Mouse (Mus musculus) forebrain, embryonic 16.5 days (tissue): Measurements from ENCODE around the gene Baat. TPM values are rescaled to one million over a fixed set of nuclear protein-coding genes. Genes with fewer than 3 reads are reported as not detected.
"Not testable (repeated sequence)": the region's sequence is repeated elsewhere in the genome, so short reads cannot be mapped to it uniquely, and the experiment has no call there.

Experiments
- ATAC-seq: fragments of 200-750 bp; cut with Nextera tagmentation; 2 replicates; pipeline ENCODE4 v1.8.0; 2017; ENCODE audit warnings: mild to moderate bottlenecking, moderate library complexity
- H3K27ac ChIP-seq: fragments of 300-500 bp; sonication (generic); 2 replicates; pipeline ENCODE4 v1.5.1; 2014; ENCODE audit warnings: low read length, control low read depth
- H3K27me3 ChIP-seq: fragments of 300-500 bp; sonication (generic); replicated peaks from 2 replicates; pipeline ENCODE4 v1.6.1; 2014; ENCODE audit warnings: low read length; ENCODE audit not compliant: control insufficient read depth, insufficient read depth
- H3K36me3 ChIP-seq: fragments of 300-500 bp; sonication (generic); 2 replicates; pipeline ENCODE4 v1.6.1; 2014; ENCODE audit not compliant: control insufficient read depth, insufficient read depth
- H3K4me1 ChIP-seq: fragments of 300-500 bp; sonication (generic); replicated peaks from 2 replicates; pipeline ENCODE4 v1.6.1; 2014; ENCODE audit warnings: low read length; ENCODE audit not compliant: control insufficient read depth, insufficient read depth
- H3K4me2 ChIP-seq: fragments of 300-500 bp; sonication (generic); 2 replicates; pipeline ENCODE4 v1.6.1; 2014; ENCODE audit warnings: mild to moderate bottlenecking, low read length, control low read depth
- H3K4me3 ChIP-seq: fragments of 300-500 bp; sonication (generic); replicated peaks from 2 replicates; pipeline ENCODE4 v1.5.1; 2014; ENCODE audit warnings: mild to moderate bottlenecking, low read length, control low read depth
- H3K9ac ChIP-seq: fragments of 300-500 bp; sonication (generic); replicated peaks from 2 replicates; pipeline ENCODE4 v1.6.1; 2014; ENCODE audit warnings: low read depth, low read length, control low read depth
- H3K9me3 ChIP-seq: fragments of 300-500 bp; sonication (generic); 2 replicates; pipeline ENCODE4 v1.6.1; 2016; ENCODE audit warnings: low read length; ENCODE audit not compliant: control insufficient read depth
- WGBS: fragments of 180-500 bp; shearing (Covaris S2); extraction: QIAGEN DNeasy Blood & Tissue Kit; methylation state at CpG from one replicate; pipeline ENCODE4 v1.1.7; 2014; 5-methylcytosine and 5-hydroxymethylcytosine counted together
- polyA plus RNA-seq: library from polyadenylated mRNA; unstranded; fragments of >200 nt; fragmentation: Nextera tagmentation; extraction: Ambion mirVana; gene quantifications from 2 replicates; pipeline ENCODE4 v1.2.1, GENCODE M21; 2015

Gene Baat
- polyA plus RNA-seq, 1 experiment from 2014 or later, result 0.16 TPM

DNA sequence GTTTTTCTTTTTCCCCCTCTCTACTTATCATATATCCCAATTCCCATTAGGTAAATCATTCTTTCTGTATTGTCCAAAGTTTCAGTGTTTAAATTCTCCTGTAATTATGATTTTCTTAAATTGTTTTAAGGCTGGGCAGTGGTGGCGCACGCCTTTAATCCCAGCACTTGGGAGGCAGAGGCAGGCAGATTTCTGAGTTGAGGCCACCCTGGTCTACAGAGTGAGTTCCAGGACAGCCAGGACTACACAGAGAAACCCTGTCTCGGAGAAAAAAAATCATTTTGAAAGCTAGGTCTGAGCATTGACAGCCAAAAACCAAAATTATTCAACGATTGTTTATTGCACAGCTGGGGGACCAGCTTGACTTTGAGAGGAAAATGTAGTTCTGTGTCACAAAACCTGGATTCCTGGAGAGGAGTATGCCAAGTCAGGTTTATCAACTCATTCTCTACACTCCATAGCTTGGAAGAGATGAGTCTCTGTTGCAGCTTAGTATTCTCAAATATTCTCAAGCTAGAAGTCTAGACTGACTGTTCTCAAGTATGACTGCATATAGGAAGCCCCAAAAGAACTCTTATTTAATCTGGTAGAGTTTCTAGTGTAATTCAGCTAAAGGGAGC lies 29.4 kb upstream of the Baat start:
- ATAC-seq, result no peak
- Histone ChIP-seq H3K36me3 (peaks cover 10% of the 10 kb centered on the region), H3K4me2 (no peak overlapping the region), H3K27me3 (no peaks in the 10 kb centered on the region), H3K4me3 (no peak overlapping the region), H3K27ac (no peak overlapping the region), H3K9ac (no peak overlapping the region), H3K9me3 (peaks cover under 1% of the 10 kb centered on the region; the same call in 1 of the 2 replicates), H3K4me1 (no peaks in the 10 kb centered on the region)
- WGBS, result 93% methylated on average over 4 of the region's 4 CpGs

DNA sequence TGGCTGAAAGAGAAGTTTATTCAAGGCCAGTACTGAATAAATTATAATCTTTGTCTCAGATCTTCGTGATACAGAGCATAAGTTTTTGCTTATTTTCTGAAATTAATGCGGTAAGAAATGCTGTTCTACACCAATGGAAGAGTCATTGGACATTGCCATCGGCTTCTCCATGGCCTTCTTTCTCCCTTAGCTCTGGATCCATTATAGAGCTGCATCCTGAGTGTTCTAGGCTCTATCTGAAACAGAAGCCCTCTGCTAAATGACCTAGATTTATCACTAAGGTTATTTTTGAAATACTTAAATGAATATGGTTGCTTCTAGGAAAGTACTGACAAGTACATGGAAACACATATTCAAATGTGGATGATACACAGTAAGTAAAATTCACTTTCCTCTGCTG lies 28.7 kb upstream of the Baat start:
- Histone ChIP-seq H3K4me1 (no peaks in the 10 kb centered on the region), H3K9ac (no peak overlapping the region), H3K27me3 (no peaks in the 10 kb centered on the region), H3K9me3 (peaks cover 8% of the 10 kb centered on the region), H3K4me2 (no peak overlapping the region), H3K36me3 (peaks cover 17% of the 10 kb centered on the region), H3K4me3 (no peak overlapping the region), H3K27ac (no peak overlapping the region)
- WGBS, result 90% methylated on average over 3 of the region's 3 CpGs
- no peak for ATAC-seq

DNA sequence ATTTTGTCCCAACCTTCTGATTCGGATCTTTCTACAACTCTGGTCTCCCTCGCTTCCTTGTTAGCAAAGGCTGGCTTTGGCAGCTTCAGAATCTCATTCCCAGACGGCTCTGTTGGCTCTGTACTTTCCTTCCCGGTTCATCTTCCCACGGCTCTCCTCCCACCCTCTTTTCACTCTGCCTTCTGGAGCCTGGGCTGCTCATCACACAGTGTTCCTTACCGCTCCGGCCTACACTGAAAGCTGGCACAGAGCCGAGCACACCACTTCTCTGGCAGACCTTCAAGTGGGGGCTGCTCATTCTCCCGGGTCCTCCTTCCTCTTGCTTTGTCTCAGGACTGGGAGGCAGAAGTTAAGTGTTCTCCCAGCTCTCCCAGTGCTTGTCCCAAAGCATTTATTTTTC lies 16.2 kb upstream of the Baat start:
- no peak for ATAC-seq
- Histone ChIP-seq H3K27ac (no peak overlapping the region), H3K4me3 (0 out of 2 replicates have a peak overlapping the region, but pooled peaks have one; percentile 0), H3K4me1 (peaks cover 16% of the 10 kb centered on the region), H3K27me3 (no peaks in the 10 kb centered on the region), H3K36me3 (peaks cover 5% of the 10 kb centered on the region), H3K9me3 (no peaks in the 10 kb centered on the region), H3K4me2 (peak overlapping the region; percentile 78), H3K9ac (no peak overlapping the region)
- 50% methylated on average over 9 of the region's 9 CpGs for WGBS

DNA sequence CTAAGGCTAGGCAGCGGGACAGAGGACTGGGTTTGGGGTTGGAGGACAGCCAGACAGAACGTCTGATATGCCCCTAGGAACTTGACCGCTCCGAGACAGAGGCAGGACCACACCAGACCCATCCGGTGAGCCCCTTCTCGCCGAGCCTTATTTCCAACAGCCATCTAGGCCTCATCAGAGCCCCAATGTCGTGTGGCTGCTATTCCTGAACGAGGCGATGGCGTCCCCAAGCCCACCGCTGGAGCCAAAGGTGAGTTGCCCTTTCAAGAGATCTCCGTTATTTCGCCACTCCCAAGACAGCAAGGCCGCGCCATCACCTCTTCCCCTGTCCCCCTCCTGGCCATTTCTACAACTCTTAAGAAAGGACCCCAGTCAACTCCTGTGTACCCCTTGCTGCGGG lies 15.0 kb upstream of the Baat start:
- Histone ChIP-seq H3K4me1 (peaks cover 16% of the 10 kb centered on the region), H3K36me3 (peaks cover 5% of the 10 kb centered on the region), H3K4me2 (peak overlapping the region; percentile 78), H3K9me3 (no peaks in the 10 kb centered on the region), H3K27me3 (no peaks in the 10 kb centered on the region), H3K9ac (peak overlapping the region; percentile 77), H3K4me3 (peak overlapping the region; percentile 76), H3K27ac (0 out of 2 replicates have a peak overlapping the region, but pooled peaks have one; percentile 0)
- WGBS, result 0% methylated on average over 17 of the region's 17 CpGs
- no peak for ATAC-seq

DNA sequence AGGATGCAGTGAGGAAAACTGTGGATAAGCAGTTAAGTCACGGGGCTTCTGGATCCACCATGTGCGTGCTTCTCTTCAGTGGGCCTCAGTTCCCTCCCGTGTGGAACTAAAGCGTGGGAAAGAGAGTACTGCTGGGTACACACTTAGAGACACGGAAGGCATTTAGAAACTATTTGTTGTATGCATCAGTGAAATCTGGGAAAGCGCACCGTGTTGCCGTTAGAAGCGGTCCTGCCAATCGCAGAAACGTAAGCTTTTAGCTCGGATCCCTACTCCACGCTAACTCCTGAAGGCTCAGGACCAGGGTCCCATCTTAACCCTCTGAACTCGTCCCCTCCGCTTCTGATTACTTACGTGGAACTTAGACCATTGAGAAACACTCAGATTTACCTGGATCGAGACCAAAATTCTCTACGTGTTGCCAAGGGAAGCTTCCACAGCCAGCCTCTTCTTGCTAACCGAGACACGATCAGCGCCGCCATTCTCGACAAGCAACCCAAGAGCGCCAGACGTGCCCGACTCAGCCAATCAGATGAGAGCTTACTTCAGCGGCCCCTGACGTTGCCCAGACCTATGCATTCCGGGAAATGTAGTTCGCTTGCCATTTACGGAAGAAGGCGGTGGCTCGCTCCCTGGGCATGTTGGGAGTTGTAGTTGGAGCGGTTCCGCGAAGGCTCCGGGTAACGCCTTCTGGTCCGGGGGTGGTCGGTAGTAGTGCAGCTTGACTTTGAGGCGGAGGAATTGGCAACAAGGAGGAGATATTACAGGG lies 14.4 kb upstream of the Baat start, which contains the start of the genes Mrpl50 and Zfp189:
Gene Mrpl50, minus strand, starts transcription at position 522 of the 769 bp plus-strand sequence.
Gene Zfp189, plus strand, starts transcription at position 605 of the 769 bp plus-strand sequence.
- H3K27ac ChIP-seq, result peak within 1 kb of the TSS; percentile 82
- WGBS, result under 1% methylated on average over 41 of the region's 41 CpGs
- ATAC-seq, result peak; percentile 99
- peak within 1 kb of the TSS; percentile 78 for H3K4me2 ChIP-seq
- peaks cover 5% of the 10 kb centered on the region; the same call in 1 of the 2 replicates for H3K36me3 ChIP-seq
- peak within 1 kb of the TSS; percentile 77 for H3K9ac ChIP-seq
- H3K9me3 ChIP-seq, result no peaks in the 10 kb centered on the region
- H3K4me3 ChIP-seq, result peak within 1 kb of the TSS; percentile 76
- H3K4me1 ChIP-seq, result peaks cover 16% of the 10 kb centered on the region
- H3K27me3 ChIP-seq, result no peaks in the 10 kb centered on the region

DNA sequence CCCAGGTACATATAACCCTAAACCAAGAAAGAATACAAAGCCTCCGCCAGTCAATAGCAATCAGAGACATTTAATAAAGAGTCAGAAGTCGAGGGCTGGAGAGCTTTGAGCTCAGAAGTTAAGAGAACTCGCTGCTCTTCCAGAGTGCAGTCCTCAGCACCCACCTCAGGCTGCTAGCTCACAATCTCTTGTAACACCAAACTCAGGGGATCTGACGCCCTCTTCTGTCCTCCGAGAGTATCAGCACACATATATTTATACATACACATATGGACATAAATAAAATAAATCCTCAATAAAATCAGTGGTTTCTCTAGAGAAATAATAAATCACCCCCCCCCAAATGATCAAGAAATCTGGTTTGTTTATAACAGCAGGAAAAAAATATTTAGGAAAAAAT lies 13.1 kb upstream of the Baat start:
- H3K4me1 ChIP-seq, result peaks cover 16% of the 10 kb centered on the region
- H3K27me3 ChIP-seq, result no peaks in the 10 kb centered on the region
- no peak overlapping the region for H3K27ac ChIP-seq
- WGBS, result 79% methylated on average over 5 of the region's 5 CpGs
- no peak overlapping the region for H3K9ac ChIP-seq
- no peak overlapping the region for H3K4me3 ChIP-seq
- ATAC-seq, result no peak
- H3K9me3 ChIP-seq, result no peaks in the 10 kb centered on the region
- peaks cover under 1% of the 10 kb centered on the region; the same call in 1 of the 2 replicates for H3K36me3 ChIP-seq
- H3K4me2 ChIP-seq, result no peak overlapping the region

DNA sequence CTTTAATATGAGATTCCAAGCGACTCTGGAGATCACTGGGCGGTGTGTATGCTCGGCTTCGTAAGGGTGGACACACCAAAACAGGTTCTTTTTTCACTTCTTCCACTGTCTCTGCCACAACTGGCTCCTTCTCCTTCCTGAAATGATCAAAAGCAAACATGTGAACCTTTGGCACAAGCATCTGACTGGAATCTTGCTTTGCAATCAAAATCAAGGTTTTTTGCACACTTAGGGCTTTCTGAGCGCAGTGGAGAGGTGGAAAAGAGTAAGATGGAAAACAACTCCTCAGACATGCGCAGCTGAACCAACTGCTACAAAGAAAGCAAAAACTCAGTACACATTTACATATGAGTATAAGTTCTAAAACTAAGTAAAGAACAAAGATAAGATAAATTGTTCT lies 8.1 kb upstream of the Baat start:
- H3K4me3 ChIP-seq, result no peak overlapping the region
- H3K9me3 ChIP-seq, result no peaks in the 10 kb centered on the region
- no peak overlapping the region for H3K4me2 ChIP-seq
- H3K9ac ChIP-seq, result no peak overlapping the region
- H3K36me3 ChIP-seq, result peaks cover 21% of the 10 kb centered on the region
- WGBS, result 96% methylated on average over 6 of the region's 6 CpGs
- H3K27me3 ChIP-seq, result no peaks in the 10 kb centered on the region
- H3K27ac ChIP-seq, result no peak overlapping the region
- peaks cover 5% of the 10 kb centered on the region for H3K4me1 ChIP-seq
- no peak for ATAC-seq

DNA sequence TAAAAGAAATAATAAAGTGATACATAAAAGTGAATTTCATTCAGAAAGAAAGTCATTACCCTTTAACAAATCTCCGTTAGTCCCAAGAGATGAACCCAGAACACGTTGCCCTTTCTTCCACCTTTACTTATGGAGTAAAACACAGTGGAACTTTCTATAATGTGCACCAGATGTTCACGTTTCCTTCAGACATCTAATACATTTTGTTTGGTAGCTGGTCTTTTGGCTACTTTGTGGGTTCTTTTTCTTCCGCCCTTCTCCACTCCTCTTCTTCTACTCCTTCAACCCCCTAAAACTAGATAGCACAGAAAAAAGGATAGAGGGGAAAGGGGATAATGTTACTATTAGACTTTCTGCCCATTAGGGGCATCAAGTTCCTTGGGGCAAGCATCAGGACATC lies 6.3 kb upstream of the Baat start:
- 89% methylated on average over 4 of the region's 4 CpGs for WGBS
- no peak for ATAC-seq
- Histone ChIP-seq H3K4me1 (no peaks in the 10 kb centered on the region), H3K36me3 (peaks cover 21% of the 10 kb centered on the region), H3K9me3 (no peaks in the 10 kb centered on the region), H3K9ac (no peak overlapping the region), H3K4me2 (no peak overlapping the region), H3K27ac (no peak overlapping the region), H3K4me3 (no peak overlapping the region), H3K27me3 (no peaks in the 10 kb centered on the region)

DNA sequence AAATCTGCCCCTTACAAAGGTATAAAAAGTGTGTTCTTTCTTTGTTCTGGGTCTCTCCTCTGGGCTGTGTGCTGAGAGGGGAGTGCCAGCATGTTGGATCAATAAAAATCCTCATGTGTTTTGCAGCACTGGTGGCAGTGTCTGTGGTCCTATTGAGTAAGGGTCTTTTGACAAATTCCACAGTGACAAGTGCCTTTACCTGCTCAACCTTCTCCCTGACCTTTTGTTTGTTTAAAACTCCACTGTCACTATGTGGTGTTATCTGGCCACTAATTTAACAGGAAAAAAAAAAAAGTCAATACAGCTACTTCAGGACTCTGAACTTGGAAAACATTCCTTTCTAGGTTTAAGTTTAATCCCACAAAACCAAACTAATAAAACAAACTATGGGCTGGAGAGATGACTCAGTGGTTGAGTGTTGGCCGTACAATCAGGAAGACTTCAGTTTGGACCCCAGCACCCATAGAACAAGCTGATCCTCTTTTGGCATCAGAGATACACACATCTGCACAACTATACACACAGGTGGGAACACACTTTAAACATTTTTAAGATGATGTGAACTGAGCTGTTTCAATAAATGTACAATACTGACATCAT lies 4.0 kb upstream of the Baat start:
- H3K27me3 ChIP-seq, H3K4me3 ChIP-seq, ATAC-seq, H3K4me1 ChIP-seq, H3K27ac ChIP-seq, H3K4me2 ChIP-seq, H3K9me3 ChIP-seq, H3K9ac ChIP-seq: not testable (repeated sequence)
- 100% methylated on average over 1 of the region's 1 CpGs for WGBS
- peaks cover 21% of the 10 kb centered on the region for H3K36me3 ChIP-seq
